Mouse (Mus musculus) C2C12 (cell line): Measurements from ENCODE around the gene Letmd1.

Source experiments
- CTCF ChIP-seq: IDR thresholded peaks from one replicate; pipeline ENCODE4 v1.5.1; 2011; ENCODE audit not compliant: control insufficient read depth, insufficient read depth, insufficient read length
- MAX ChIP-seq: IDR thresholded peaks from one replicate; pipeline ENCODE4 v1.6.1; 2011; ENCODE audit warnings: mild to moderate bottlenecking, control low read depth

- TF ChIP-seq CTCF (no peak), MAX (no peak)
Measured at GRCm38 (mm10) chr15:100460942-100461341, 7.9 kb upstream of the Letmd1 start.
